Mouse (Mus musculus) olfactory bulb, adult 2 months (tissue): ENCODE results near the gene Ccdc88a.

Experiments
- CTCF ChIP-seq: fragments of 200-500 bp; IDR thresholded peaks from 2 replicates; pipeline ENCODE4 v1.5.1; 2012; ENCODE audit warnings: low read depth, mild to moderate bottlenecking, low read length, moderate library complexity; ENCODE audit not compliant: insufficient read depth
- POLR2A ChIP-seq: fragments of 200-500 bp; IDR thresholded peaks from 2 replicates; pipeline ENCODE4 v1.6.1; 2012; ENCODE audit warnings: mild to moderate bottlenecking, low read depth, low read length, moderate library complexity; ENCODE audit not compliant: insufficient read depth

DNA sequence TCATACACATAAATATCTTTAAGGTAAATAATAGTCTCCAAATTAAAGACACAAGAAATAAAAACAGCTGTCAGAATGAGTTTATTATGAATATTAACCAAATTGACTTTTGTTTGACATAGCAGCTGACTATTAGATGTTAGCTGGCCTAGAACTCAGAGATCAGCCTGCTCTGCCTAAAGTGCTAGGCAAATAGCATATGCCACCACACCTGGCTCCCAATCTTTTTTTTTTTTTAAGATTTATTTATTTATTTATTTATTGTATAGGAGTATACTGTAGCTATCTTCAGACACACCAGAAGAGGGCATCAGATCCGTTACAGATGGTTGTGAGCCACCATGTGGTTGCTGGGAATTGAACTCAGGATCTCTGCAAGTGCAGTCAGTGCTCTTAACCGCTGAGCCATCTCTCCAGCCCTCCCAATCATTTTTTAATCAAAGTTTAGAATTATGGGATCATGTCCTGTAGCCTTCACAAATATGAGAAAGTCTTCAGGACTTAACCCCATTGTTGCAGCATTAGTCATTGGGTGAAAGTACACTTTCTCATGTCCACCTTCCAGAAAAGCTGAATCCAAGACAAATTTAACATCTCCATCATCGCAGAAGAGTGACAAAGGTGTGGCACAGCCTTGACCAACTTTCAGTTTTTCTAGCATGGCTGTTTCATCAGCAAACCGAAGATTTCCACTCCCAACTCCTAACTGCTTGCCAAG lies 139.5 kb downstream of the Ccdc88a start:
- TF ChIP-seq POLR2A (no peak), CTCF (no peak)
